Comparison of ENCODE assay signal across 18 mouse cellular contexts in the genomic region with DNA sequence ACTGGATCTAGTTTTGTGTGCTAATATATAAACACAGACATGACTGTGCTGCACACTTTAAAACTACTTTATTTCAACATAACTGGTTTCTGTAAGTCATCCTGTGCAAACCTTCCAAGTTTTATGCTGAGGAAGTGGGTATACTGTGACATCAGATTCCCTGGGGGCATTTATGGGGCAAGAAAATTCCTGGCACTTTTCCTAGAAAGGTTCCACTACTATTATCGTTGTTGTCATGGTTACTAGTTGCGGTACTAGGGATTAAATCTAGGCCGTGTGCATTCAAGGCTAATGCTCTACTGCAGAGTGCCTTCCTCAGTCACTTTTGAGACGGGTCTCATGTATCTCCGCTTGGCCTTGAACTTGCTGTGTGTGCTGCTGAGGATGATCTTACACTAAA.
"Had no signal": no experiment of that assay in that cellular context is flagged by ENCODE, and none has a peak within 500 bp of the region (broad histone marks: within the 10 kb centered on the region; RNA-seq: fewer than 3 reads in every experiment).

No protein-coding gene starts in this region.

- H3K4me3 ChIP-seq: midbrain, embryonic 10.5 days; midbrain, embryonic 12.5 days; midbrain, embryonic 15.5 days; myocyte; neural tube, embryonic 13.5 days; neural tube, embryonic 15.5 days; stomach, embryonic 15.5 days had no signal

- ATAC-seq: midbrain, embryonic 15.5 days had no signal

- H3K4me1 ChIP-seq: midbrain, embryonic 10.5 days; midbrain, embryonic 12.5 days; midbrain, embryonic 15.5 days; neural tube, embryonic 13.5 days; neural tube, embryonic 15.5 days; stomach, embryonic 15.5 days had no signal

- H3K27me3 ChIP-seq: midbrain, embryonic 12.5 days; midbrain, embryonic 15.5 days; neural tube, embryonic 13.5 days; neural tube, embryonic 15.5 days; stomach, embryonic 15.5 days had no signal

- H3K9ac ChIP-seq: lung, embryonic 14.5 days; midbrain, embryonic 12.5 days; midbrain, embryonic 15.5 days; neural tube, embryonic 13.5 days; neural tube, embryonic 15.5 days; stomach, embryonic 15.5 days had no signal

- H3K4me2 ChIP-seq: lung, embryonic 14.5 days; midbrain, embryonic 12.5 days; midbrain, embryonic 15.5 days; neural tube, embryonic 13.5 days; neural tube, embryonic 15.5 days; stomach, embryonic 15.5 days had no signal

- H3K36me3 ChIP-seq: midbrain, embryonic 10.5 days; stomach, embryonic 15.5 days had no signal

- H3K27ac ChIP-seq: midbrain, embryonic 10.5 days; midbrain, embryonic 12.5 days; midbrain, embryonic 15.5 days; neural tube, embryonic 13.5 days; neural tube, embryonic 15.5 days; stomach, embryonic 15.5 days; stomach, postnatal 0 days had no signal

- H3K9me3 ChIP-seq: stomach, embryonic 15.5 days had no signal

- DNase-seq: lung, adult 18-20 months; lung, embryonic 14.5 days; lung, postnatal 10 days; lung, postnatal 4 days; right cerebral cortex, postnatal 25 days; right cerebral cortex, postnatal 4 days; spleen, adult 18-20 months; thymus, adult 2 months; thymus, postnatal 25 days; thymus, postnatal 4 days had no signal
